Mouse (Mus musculus) hindbrain, embryonic 11.5 days (tissue): ENCODE measurements at regions not wholly inside any gene's neighbourhood (a gene's known extent, or its start where the extent isn't known, plus 50 kb on each side); places are given as distances from the start of the nearest gene placed in this dataset.

Source experiments
- ATAC-seq: fragments of 200-750 bp; cut with Nextera tagmentation; 2 replicates; pipeline ENCODE4 v1.8.0; 2017; ENCODE audit warnings: mild to moderate bottlenecking, moderate TSS enrichment, moderate library complexity; ENCODE audit not compliant: low FRiP score
- DNase-seq: peaks from one replicate; pipeline ENCODE4 v3.0.0-alpha.2; 2015; ENCODE audit warnings: low spot score
- H3K27ac ChIP-seq: fragments of 300-500 bp; sonication (generic); 2 replicates; pipeline ENCODE4 v1.5.1; 2014; ENCODE audit warnings: mild to moderate bottlenecking, low read depth, low read length
- H3K27me3 ChIP-seq: fragments of 300-500 bp; sonication (generic); 2 replicates; pipeline ENCODE4 v1.6.1; 2014; ENCODE audit warnings: mild to moderate bottlenecking, low read length, moderate library complexity, mixed read lengths; ENCODE audit not compliant: control insufficient read depth, insufficient read depth
- H3K36me3 ChIP-seq: fragments of 300-500 bp; sonication (generic); 2 replicates; pipeline ENCODE4 v1.6.1; 2014; ENCODE audit warnings: mild to moderate bottlenecking, low read length, moderate library complexity, mixed read lengths; ENCODE audit not compliant: control insufficient read depth, insufficient read depth
- H3K4me1 ChIP-seq: fragments of 300-500 bp; sonication (generic); replicated peaks from 2 replicates; pipeline ENCODE4 v1.6.1; 2014; ENCODE audit warnings: low read length, mixed read lengths; ENCODE audit not compliant: control insufficient read depth, insufficient read depth
- H3K4me2 ChIP-seq: fragments of 300-500 bp; sonication (generic); replicated peaks from 2 replicates; pipeline ENCODE4 v1.6.1; 2014; ENCODE audit warnings: mild to moderate bottlenecking, low read depth, low read length
- H3K4me3 ChIP-seq: fragments of 300-500 bp; sonication (generic); 2 replicates; pipeline ENCODE4 v1.5.1; 2014; ENCODE audit warnings: low read depth, low read length
- H3K9ac ChIP-seq: fragments of 300-500 bp; sonication (generic); 2 replicates; pipeline ENCODE4 v1.6.1; 2014; ENCODE audit warnings: low read depth, low read length
- H3K9me3 ChIP-seq: fragments of 300-500 bp; sonication (generic); 2 replicates; pipeline ENCODE4 v1.6.1; 2016; ENCODE audit warnings: low read length; ENCODE audit not compliant: control insufficient read depth
- WGBS: fragments of 180-500 bp; shearing (Covaris S2); extraction: QIAGEN DNeasy Blood & Tissue Kit; methylation state at CpG from one replicate; pipeline ENCODE4 v1.1.7; 2014; 5-methylcytosine and 5-hydroxymethylcytosine counted together

- Histone ChIP-seq H3K9me3 (no peaks in the 10 kb centered on the region), H3K36me3 (no peaks in the 10 kb centered on the region), H3K27me3 (no peaks in the 10 kb centered on the region), H3K4me3 (no peak overlapping the region), H3K4me1 (no peaks in the 10 kb centered on the region), H3K4me2 (no peak overlapping the region), H3K9ac (no peak overlapping the region), H3K27ac (no peak overlapping the region)
- no peak for ATAC-seq
- DNase-seq = no peak
- WGBS = 92% methylated on average over 2 of the region's 2 CpGs
Observed at GRCm38 (mm10) chr1:128907566-128907965, 315.5 kb upstream of the Cxcr4 start.

- no peak overlapping the region for H3K27ac ChIP-seq
Observed at GRCm38 (mm10) chr1:128898025-128898424, 305.9 kb upstream of the Cxcr4 start.

GRCm38 (mm10) chr1:128894546-128894945 is 302.5 kb upstream of the Cxcr4 start:
- Histone ChIP-seq H3K36me3 (no peaks in the 10 kb centered on the region), H3K9me3 (no peaks in the 10 kb centered on the region), H3K4me1 (no peaks in the 10 kb centered on the region), H3K27me3 (no peaks in the 10 kb centered on the region), H3K9ac (no peak overlapping the region), H3K27ac (no peak overlapping the region), H3K4me2 (no peak overlapping the region), H3K4me3 (no peak overlapping the region)
- no peak for DNase-seq
- no peak for ATAC-seq
- 93% methylated on average over 5 of the region's 5 CpGs for whole genome bisulfite sequencing

More at GRCm38 (mm10) chr1:128898025-128898424, 305.9 kb upstream of the Cxcr4 start:
- no peak for ATAC-seq
- H3K9ac ChIP-seq = no peak overlapping the region
- H3K4me1 ChIP-seq = no peaks in the 10 kb centered on the region
- H3K36me3 ChIP-seq = no peaks in the 10 kb centered on the region
- no peak overlapping the region for H3K4me2 ChIP-seq
- H3K4me3 ChIP-seq = no peak overlapping the region
- no peak for DNase-seq
- H3K9me3 ChIP-seq = no peaks in the 10 kb centered on the region
- H3K27me3 ChIP-seq = no peaks in the 10 kb centered on the region
- 73% methylated on average over 8 of the region's 8 CpGs for WGBS

DNA sequence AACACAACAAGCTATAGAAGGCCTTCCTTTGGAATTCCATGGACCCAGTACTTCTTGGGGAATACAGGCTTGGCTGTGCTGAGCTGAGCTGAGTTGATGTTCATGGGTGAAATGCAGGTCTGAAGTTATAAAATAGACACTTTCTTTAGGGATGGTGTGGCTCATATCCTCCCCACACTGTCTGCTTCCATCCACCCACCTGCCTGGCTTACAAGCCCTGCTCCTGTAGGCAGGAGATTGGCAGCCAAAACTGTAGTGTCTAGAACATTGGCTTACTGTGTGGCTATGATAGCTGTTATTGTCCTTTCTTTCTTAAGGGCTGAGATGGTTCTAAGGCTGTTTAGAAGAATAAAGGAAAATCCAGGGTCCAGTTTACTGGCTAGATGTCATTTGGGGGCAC is 286.2 kb upstream of the Cxcr4 start:
- Histone ChIP-seq H3K36me3 (no peaks in the 10 kb centered on the region), H3K9ac (no peak overlapping the region), H3K4me3 (no peak overlapping the region), H3K27ac (no peak overlapping the region), H3K9me3 (no peaks in the 10 kb centered on the region), H3K4me2 (no peak overlapping the region), H3K27me3 (no peaks in the 10 kb centered on the region), H3K4me1 (no peaks in the 10 kb centered on the region)
- DNase-seq = no peak
- no peak for ATAC-seq

DNA sequence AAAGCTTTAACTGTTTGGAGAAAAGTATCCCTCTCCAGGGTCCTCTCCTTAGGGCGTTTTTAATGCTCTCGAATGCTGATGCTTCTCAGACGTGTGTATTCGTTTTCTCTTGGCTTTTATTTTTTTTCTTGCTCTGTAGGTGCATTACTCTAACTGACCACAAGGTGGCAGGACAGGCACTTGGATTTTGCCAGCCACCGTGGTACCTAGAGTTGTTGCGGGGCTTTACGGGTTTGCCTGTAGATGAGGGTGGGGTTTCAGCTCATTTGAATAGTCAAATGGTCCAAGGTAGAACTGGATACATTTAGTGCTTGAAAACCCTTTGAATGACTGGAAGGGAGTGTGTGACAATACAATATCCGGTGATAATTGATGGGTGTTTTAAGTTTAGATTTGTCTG is 283.2 kb upstream of the Cxcr4 start:
- DNase-seq = peak; percentile 76
- H3K4me1 ChIP-seq = no peaks in the 10 kb centered on the region
- H3K9me3 ChIP-seq = no peaks in the 10 kb centered on the region
- no peak overlapping the region for H3K4me3 ChIP-seq
- H3K27ac ChIP-seq = no peak overlapping the region
- H3K27me3 ChIP-seq = no peaks in the 10 kb centered on the region
- peak; percentile 69; the same call in 1 of the 2 replicates for ATAC-seq
- 14% methylated on average over 8 of the region's 8 CpGs for WGBS
- no peaks in the 10 kb centered on the region for H3K36me3 ChIP-seq
- H3K9ac ChIP-seq = no peak overlapping the region
- no peak overlapping the region for H3K4me2 ChIP-seq

DNA sequence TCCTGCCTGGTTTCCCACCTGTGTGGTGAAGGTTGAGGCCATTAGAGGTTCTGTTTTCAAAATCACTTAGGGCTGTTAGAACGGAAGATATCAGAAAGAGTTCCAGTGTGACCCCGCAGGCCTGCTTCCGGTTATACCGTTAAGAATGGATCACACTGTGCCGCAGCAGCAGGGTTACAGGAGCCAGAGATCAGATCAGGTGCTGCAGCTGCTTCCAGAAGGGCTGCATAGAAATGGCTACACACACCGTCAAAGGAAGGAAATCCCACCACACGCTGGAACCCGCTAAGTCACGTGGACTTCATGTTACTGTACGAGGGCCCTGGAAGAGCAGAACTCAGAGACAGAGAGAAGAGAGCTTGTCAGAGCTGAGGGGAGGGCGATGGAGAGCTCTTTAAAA is 282.1 kb upstream of the Cxcr4 start:
- H3K4me2 ChIP-seq = no peak overlapping the region
- no peaks in the 10 kb centered on the region for H3K4me1 ChIP-seq
- no peaks in the 10 kb centered on the region for H3K36me3 ChIP-seq
- H3K27ac ChIP-seq = no peak overlapping the region
- H3K27me3 ChIP-seq = no peaks in the 10 kb centered on the region
- WGBS = 82% methylated on average over 11 of the region's 11 CpGs
- H3K9me3 ChIP-seq = no peaks in the 10 kb centered on the region
- H3K4me3 ChIP-seq = no peak overlapping the region
- DNase-seq (no peak), ATAC-seq (no peak)
- no peak overlapping the region for H3K9ac ChIP-seq

DNA sequence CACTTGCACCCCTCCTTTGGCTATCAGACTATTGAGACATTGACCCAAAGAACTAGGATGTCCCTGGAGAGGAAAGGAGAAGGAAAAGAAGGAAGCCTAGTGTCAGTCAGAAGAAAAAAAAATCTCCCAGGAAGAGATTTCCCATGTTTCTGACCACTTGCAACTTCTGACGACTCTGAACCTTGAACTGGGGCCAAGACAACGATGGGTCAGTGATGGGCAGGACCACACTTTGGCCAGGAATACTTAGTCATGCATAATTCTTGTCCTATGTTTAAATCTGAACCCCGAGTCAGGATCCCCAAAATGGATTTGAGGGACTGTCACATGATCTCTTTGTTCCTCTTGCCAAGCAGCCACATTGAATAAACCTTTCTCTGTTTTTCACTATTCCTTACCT is 276.7 kb upstream of the Cxcr4 start:
- ATAC-seq = no peak
- 82% methylated on average over 3 of the region's 3 CpGs for WGBS

DNA sequence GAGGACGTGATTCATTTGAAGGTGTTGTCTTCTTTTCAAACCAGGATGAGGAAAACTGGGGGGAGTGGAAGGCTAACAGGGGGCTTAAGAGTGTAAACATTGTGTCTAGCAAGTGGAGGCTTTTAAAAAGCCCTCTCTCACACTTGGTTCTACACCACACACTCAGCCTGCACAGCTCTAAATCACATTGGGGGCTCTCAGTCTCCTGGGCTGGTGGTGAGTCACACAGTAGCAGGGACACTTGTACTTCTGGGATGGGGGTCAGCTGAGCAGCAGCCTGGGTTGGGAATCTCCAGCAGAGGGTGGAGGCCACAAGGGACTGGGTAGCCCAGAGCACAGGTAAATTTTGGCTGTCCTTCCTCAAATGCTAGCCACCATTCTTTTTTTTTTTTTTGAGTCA is 268.4 kb upstream of the Cxcr4 start:
- H3K4me1 ChIP-seq = no peaks in the 10 kb centered on the region; the same call in 1 of the 2 replicates
- no peak overlapping the region for H3K4me2 ChIP-seq
- H3K27me3 ChIP-seq = no peaks in the 10 kb centered on the region
- no peak overlapping the region for H3K27ac ChIP-seq
- ATAC-seq = peak; percentile 31; the same call in 1 of the 2 replicates
- no peaks in the 10 kb centered on the region for H3K36me3 ChIP-seq
- WGBS = 25% methylated on average over 1 of the region's 1 CpGs
- no peak overlapping the region for H3K4me3 ChIP-seq
- no peak for DNase-seq
- no peaks in the 10 kb centered on the region for H3K9me3 ChIP-seq
- H3K9ac ChIP-seq = no peak overlapping the region

More for the DNA sequence above, 276.7 kb upstream of the Cxcr4 start:
- no peak overlapping the region for H3K4me2 ChIP-seq
- no peaks in the 10 kb centered on the region for H3K36me3 ChIP-seq
- H3K27ac ChIP-seq = no peak overlapping the region
- H3K4me1 ChIP-seq = no peaks in the 10 kb centered on the region
- no peak overlapping the region for H3K9ac ChIP-seq
- no peak overlapping the region for H3K4me3 ChIP-seq
- DNase-seq = no peak
- no peaks in the 10 kb centered on the region for H3K9me3 ChIP-seq
- H3K27me3 ChIP-seq = no peaks in the 10 kb centered on the region

DNA sequence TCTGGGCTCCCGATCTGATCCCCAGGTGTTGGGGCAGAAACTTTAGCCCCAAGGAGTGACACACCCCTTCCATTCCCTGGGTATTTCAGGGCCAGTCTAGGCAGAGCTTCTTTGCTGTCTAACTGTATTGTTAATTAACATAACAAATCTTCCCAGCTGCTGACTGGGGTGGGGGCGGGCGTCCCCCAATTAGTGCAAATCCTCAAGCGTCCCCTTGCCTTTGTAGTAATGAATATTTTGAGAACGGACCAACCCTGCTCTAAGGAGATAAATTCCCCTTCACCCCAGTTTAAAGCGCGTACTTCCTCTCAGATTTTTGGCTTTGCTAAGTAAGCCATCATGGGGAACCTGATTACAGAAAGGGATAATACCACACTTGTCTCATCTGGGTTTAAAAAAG is 268.0 kb upstream of the Cxcr4 start:
- Histone ChIP-seq H3K9ac (no peak overlapping the region), H3K27me3 (no peaks in the 10 kb centered on the region), H3K4me2 (no peak overlapping the region), H3K4me1 (no peaks in the 10 kb centered on the region; the same call in 1 of the 2 replicates), H3K9me3 (no peaks in the 10 kb centered on the region), H3K27ac (no peak overlapping the region), H3K4me3 (no peak overlapping the region), H3K36me3 (no peaks in the 10 kb centered on the region)
- DNase-seq = no peak
- ATAC-seq = peak; percentile 69; the same call in 1 of the 2 replicates
- 16% methylated on average over 7 of the region's 7 CpGs for WGBS
